Mouse (Mus musculus) spleen, postnatal 14 days (tissue): ENCODE measurements around the gene Gm10188.
A peak's percentile ranks its signal among the peaks of the same experiment; 100 is the strongest.

Experiments
- DNase-seq, 2 experiments: peaks; one replicate each; pipeline ENCODE4 v3.0.0; 2021 to 2022; ENCODE audit warnings: low spot score in 2 of 2

Gm10188 gene

GRCm38 (mm10) chr1:132226297-132227080 is 3.1 kb downstream of the Gm10188 start:
- no peak for DNase-seq

- DNase-seq = no peak
These were observed 7.4 kb downstream of the Gm10188 start for GRCm38 (mm10) chr1:132222166-132222565.

- DNase-seq = no peak
These were observed 7.9 kb downstream of the Gm10188 start for GRCm38 (mm10) chr1:132221627-132222026.

- DNase-seq = no peak
These were observed 13.3 kb downstream of the Gm10188 start for GRCm38 (mm10) chr1:132216276-132216675.

GRCm38 (mm10) chr1:132213076-132213475 is 16.5 kb downstream of the Gm10188 start:
- no peak for DNase-seq

GRCm38 (mm10) chr1:132212218-132212617 is 17.3 kb downstream of the Gm10188 start:
- DNase-seq = peak in 1 of 2 experiments; percentile 16

DNA sequence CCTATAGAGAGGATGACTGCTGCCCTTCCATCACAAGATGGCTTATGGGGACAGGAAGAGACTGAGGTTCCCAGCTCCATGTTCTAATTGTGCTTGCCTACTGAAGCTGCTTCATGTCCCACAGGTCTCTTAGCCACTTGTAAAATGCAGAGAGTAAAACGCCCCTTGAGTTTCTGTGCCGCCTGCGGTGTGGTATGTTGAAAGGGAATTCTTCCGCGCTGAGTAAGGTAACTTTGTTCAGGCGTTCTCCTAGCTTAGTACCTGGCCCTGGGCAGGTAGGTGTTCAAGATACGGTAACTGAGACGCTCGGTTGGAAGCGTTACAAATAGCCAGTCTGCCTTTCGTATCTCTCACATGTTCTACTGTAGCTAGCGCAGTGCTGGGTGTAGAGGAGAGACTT is 17.9 kb downstream of the Gm10188 start:
- no peak for DNase-seq

DNA sequence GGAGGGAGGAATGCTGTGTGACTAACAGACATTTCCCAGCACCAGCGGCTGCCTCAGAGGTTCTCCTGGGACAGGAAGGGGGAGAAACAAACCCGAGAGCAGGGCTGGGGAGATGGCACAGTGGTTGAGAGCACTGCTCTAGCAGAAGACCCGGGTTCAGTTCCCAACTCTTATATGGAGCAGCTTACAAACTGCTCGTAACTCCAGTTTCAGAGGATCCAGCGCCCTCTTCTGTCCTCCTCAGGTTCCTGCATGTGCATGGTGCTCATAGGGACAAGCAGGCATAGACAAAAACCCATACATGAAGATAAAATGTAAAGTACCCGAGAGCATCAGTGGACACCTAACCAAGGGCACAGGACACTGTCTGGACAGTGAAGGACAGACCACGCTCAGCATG is 18.6 kb downstream of the Gm10188 start:
- no peak for DNase-seq

GRCm38 (mm10) chr1:132209400-132209799 is 20.2 kb downstream of the Gm10188 start:
- no peak for DNase-seq

DNA sequence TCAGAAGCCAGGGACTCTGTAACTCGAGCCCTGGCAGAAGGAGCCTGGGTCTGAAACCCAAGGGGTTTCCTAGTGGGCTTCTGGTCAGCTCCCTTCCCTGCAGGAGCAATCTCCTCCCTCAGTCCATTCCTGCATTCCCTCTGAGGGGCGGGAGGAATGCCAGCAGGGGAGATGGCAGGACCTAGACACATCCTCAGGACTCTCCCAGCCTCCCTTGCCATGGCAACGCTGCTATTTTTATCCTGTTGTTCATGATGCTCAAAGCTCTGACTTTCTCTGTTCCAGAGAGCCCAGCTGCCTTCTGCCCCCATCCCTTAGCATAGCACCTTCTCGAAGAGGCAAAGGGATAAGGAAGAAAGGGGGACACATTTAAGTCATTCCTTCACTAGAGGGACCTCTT is 21.4 kb downstream of the Gm10188 start:
- DNase-seq = no peak

DNA sequence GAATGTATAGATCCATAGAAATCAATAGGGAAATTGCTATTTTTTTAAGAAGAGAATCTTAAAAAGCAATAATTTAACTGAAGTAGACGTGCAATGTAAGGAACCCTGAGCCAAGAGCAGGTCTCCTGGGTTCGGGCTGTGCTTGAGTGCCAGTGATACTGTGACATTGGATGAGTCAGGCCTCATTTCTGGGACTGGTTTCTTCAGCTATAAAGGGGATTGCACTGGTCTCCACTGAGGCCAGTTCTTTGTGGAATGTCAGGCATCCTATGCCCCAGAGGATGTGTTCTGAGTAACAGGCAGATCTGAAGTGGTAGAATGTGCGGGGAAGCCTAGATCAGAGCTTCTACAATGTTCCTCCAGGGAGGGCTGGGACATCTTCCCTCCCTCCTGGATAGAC is 22.7 kb downstream of the Gm10188 start:
- DNase-seq = no peak

- no peak for DNase-seq
These were observed 23.6 kb downstream of the Gm10188 start for GRCm38 (mm10) chr1:132205958-132206357.

DNA sequence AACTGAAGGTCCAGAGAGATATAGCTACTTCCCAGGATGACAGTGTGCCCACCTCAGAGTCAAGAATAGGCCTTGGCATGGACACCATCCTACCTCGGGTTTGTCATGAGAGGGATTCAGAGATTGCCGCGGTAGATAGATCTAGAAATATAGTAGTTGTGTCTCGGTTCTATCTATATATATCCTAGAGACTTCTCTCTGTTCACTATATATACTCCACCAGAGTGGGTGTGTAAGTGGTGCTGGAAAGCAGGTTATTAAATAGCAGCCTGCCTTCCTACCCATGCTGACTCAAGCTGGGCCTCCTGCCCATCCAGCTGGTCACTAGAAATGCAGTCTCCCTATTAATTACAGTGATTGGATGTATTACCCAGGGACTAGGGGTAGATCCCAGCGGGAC is 26.8 kb downstream of the Gm10188 start:
- DNase-seq = no peak

DNA sequence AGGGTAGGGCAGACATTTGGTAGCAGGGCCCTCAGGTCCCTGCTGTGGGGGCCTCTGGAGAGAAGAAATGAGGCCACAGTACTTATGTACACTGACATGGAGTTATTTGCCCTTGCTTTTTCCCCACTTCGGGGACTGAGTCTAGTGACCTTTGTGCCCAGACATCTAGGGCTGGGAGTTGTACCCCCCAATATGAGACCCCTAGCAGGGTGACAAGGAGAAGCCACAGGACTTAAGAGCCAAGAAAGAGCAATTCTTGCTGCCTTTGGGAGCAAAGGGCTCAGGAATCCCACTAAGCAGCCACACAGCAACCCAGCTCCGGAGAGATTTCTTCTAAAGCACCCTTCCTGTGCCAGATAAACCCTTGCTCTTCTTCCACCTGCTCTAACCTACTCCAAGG is 27.6 kb downstream of the Gm10188 start:
- no peak for DNase-seq

GRCm38 (mm10) chr1:132201511-132201860 is 28.1 kb downstream of the Gm10188 start:
- no peak for DNase-seq

- DNase-seq = no peak
These were observed 28.7 kb downstream of the Gm10188 start for GRCm38 (mm10) chr1:132200562-132201510.

DNA sequence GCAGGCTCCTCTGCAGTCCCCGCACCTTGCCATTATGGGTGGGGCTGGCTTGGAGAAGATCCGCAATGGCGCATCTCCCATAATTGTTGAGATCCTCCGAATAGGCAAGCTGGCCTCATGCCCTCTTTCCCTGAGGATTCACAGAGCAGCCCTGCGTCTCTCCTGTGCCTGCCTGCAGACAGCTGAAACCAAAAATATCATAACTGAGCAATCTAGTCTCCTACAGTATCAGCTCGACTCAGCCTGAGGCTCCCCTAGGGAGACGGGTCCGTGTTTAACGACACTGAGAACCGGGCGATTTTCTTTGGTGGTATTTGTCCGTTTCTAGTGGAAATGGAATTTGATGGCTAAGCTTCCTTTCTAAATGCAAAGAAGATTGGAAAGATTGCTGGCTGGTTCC is 29.6 kb downstream of the Gm10188 start:
- DNase-seq = no peak

- no peak for DNase-seq
These were observed 30.3 kb downstream of the Gm10188 start for GRCm38 (mm10) chr1:132199244-132199643.

GRCm38 (mm10) chr1:132198401-132199071 is 31.0 kb downstream of the Gm10188 start:
- no peak for DNase-seq

DNA sequence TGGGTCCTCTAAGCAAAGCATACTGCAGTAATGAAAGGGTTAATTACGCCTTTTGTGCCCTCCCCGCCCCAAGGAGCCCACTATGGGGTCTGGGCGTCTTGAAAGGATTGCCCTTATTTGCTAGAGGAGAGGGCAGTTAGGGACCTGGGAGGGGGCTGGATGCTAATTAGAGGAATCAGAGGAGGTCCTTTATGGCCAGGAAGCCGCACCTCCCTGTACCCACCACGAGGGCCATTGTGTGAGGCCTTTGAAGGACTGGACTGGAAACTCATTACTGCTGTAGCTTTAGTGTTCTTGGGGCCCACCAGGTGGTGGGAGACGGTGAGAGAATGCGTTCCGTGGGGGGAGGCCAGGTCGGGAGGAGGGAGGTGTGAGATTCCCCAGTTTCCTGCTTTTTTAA is 31.9 kb downstream of the Gm10188 start:
- no peak for DNase-seq

GRCm38 (mm10) chr1:132196337-132196736 is 33.2 kb downstream of the Gm10188 start:
- no peak for DNase-seq

GRCm38 (mm10) chr1:132195681-132196080 is 33.9 kb downstream of the Gm10188 start:
- DNase-seq = no peak
